Mouse (Mus musculus): Measurements from ENCODE around the gene Tiam1. TPM values are rescaled to one million over a fixed set of nuclear protein-coding genes. Genes with fewer than 3 reads are reported as not detected.

Tiam1 gene
- polyA plus RNA-seq, 1 experiment from 2014 or later: 16.4 TPM

DNA sequence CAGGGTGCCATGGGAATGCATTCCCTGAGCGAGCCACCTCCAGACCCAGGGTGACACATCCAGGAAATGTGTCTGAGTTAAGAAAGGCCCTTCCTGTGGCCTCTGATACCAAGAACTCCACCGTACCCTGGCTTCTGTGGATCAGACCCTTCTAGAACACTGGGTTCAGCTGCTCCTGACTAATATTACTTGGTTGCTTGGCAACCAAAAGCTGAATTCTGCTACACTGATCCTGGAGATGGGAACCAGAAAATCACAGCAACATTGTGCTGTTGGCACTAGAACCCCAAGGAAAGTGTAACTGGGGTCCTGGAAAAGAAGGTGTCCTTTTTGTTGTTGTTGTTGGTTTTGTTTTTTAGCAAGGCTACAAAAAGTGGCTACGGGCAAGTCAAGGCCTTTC lies 285.9 kb downstream of the Tiam1 start:
- Histone ChIP-seq H3K27ac (no peak overlapping the region), H3K36me3 (peaks cover 12% of the 10 kb centered on the region; the same call in 1 of the 2 replicates), H3K27me3 (ENCODE audit: insufficient read depth, poor library complexity, severe bottlenecking) (no peaks in the 10 kb centered on the region), H3K4me1 (peaks cover 11% of the 10 kb centered on the region), H3K4me3 (no peak overlapping the region), H3K9me3 (no peaks in the 10 kb centered on the region)
- no peak for DNase-seq (ENCODE audit: low spot score)
- WGBS: 75% methylated on average over 3 of the region's 3 CpGs

DNA sequence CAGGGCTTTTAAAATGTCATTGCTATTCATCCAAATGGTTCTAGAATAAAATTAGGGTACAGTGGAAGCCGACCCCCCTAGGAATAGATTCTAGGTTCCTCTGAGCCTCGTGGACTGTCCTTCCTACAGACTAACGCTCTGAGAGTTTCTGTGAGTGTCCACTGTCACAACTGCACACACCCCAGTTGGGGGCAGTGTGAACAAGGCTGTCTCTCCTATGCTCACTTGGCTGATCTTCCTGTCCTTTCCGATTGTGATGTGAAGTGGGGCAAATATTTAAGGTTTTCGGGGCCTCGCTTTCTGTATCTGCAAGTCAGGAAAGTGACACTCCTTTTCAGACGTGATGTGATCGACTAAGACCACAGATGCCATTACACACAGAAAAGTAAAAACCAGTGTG lies 288.8 kb downstream of the Tiam1 start:
- no peaks in the 10 kb centered on the region for H3K4me1 ChIP-seq
- DNase-seq (ENCODE audit: low spot score): no peak
- no peaks in the 10 kb centered on the region for H3K9me3 ChIP-seq
- peaks cover 8% of the 10 kb centered on the region; the same call in 1 of the 2 replicates for H3K36me3 ChIP-seq
- no peaks in the 10 kb centered on the region for H3K27me3 ChIP-seq (ENCODE audit: insufficient read depth, poor library complexity, severe bottlenecking)
- 78% methylated on average over 8 of the region's 8 CpGs for WGBS
- no peak overlapping the region for H3K27ac ChIP-seq
- H3K4me3 ChIP-seq: no peak overlapping the region

- 69% methylated on average over 9 of the region's 9 CpGs for WGBS
- peaks cover 21% of the 10 kb centered on the region for H3K36me3 ChIP-seq
These were observed 292.2 kb downstream of the Tiam1 start for GRCm38 (mm10) chr16:89851333-89851732.

GRCm38 (mm10) chr16:89848651-89849597 lies 294.6 kb downstream of the Tiam1 start:
- H3K9me3 ChIP-seq: no peaks in the 10 kb centered on the region
- no peak for DNase-seq (ENCODE audit: low spot score)
- H3K36me3 ChIP-seq: peaks cover 18% of the 10 kb centered on the region
- no peaks in the 10 kb centered on the region for H3K27me3 ChIP-seq (ENCODE audit: insufficient read depth, poor library complexity, severe bottlenecking)
- WGBS: 87% methylated on average over 19 of the region's 19 CpGs
- no peak overlapping the region for H3K4me3 ChIP-seq
- H3K4me1 ChIP-seq: no peaks in the 10 kb centered on the region
- no peak overlapping the region for H3K27ac ChIP-seq

More at GRCm38 (mm10) chr16:89851333-89851732, 292.2 kb downstream of the Tiam1 start:
- H3K27me3 ChIP-seq (ENCODE audit: insufficient read depth, poor library complexity, severe bottlenecking): no peaks in the 10 kb centered on the region
- DNase-seq (ENCODE audit: low spot score): no peak
- no peak overlapping the region for H3K4me3 ChIP-seq
- no peak overlapping the region; the same call in 1 of the 2 replicates for H3K27ac ChIP-seq
- no peaks in the 10 kb centered on the region for H3K9me3 ChIP-seq
- no peaks in the 10 kb centered on the region for H3K4me1 ChIP-seq

DNA sequence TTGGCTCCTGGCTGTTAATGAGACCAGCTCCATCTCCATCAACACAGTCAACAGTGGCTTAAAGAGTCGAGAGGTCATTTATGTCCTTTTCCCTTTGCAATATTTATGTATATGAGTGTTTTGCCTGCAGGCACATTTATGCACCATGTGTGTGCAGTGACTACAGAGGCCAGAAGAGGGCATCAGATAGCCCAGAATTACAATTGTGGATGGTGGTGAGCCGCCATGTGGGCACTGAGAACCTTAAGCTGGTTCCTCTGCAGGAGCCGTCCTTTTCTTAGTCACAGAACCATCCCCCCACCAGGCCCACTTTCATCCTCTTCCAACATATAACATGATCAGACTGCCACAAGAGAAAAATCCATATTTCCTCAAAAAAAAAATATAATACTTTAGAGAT lies 295.4 kb downstream of the Tiam1 start:
- DNase-seq (ENCODE audit: low spot score): no peak
- 95% methylated on average over 3 of the region's 3 CpGs for WGBS

DNA sequence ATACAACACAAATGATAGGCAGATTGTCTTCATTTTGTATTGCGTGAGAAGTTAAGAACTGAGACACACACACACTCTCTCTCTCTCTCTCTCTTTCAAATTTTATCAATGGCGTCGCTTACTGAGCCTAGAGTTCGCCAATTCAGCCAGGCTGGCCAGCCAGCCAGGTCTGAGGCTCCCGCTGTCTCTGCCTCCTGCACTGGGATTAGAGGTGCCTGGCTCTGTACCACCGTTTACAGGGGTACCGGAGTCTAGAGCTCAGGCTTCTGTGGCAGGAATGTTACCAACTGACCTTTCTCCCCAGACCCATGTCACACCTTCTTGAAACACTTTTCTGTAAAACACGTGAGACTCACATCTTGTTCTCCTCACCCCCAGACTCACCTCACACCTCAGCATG lies 298.1 kb downstream of the Tiam1 start:
- H3K4me1 ChIP-seq: peaks cover 5% of the 10 kb centered on the region; the same call in 1 of the 2 replicates
- H3K36me3 ChIP-seq: peaks cover 18% of the 10 kb centered on the region
- H3K4me3 ChIP-seq: no peak overlapping the region
- DNase-seq (ENCODE audit: low spot score): no peak
- 76% methylated on average over 8 of the region's 8 CpGs for WGBS
- H3K27ac ChIP-seq: 0 out of 2 replicates have a peak overlapping the region, but pooled peaks have one; percentile 29
- no peaks in the 10 kb centered on the region for H3K9me3 ChIP-seq
- H3K27me3 ChIP-seq (ENCODE audit: insufficient read depth, poor library complexity, severe bottlenecking): no peaks in the 10 kb centered on the region

More for the DNA sequence above, 295.4 kb downstream of the Tiam1 start:
- Histone ChIP-seq H3K27ac (no peak overlapping the region), H3K4me3 (no peak overlapping the region), H3K9me3 (no peaks in the 10 kb centered on the region), H3K36me3 (peaks cover 18% of the 10 kb centered on the region), H3K4me1 (no peaks in the 10 kb centered on the region), H3K27me3 (ENCODE audit: insufficient read depth, poor library complexity, severe bottlenecking) (no peaks in the 10 kb centered on the region)

GRCm38 (mm10) chr16:89844580-89844979 lies 299.0 kb downstream of the Tiam1 start:
- DNase-seq (ENCODE audit: low spot score): peak; percentile 70
- Histone ChIP-seq H3K27me3 (ENCODE audit: insufficient read depth, poor library complexity, severe bottlenecking) (no peaks in the 10 kb centered on the region), H3K36me3 (peaks cover 17% of the 10 kb centered on the region), H3K4me1 (peaks cover 10% of the 10 kb centered on the region; the same call in 1 of the 2 replicates), H3K27ac (no peak overlapping the region), H3K9me3 (no peaks in the 10 kb centered on the region), H3K4me3 (no peak overlapping the region)
- 46% methylated on average over 5 of the region's 5 CpGs for WGBS

GRCm38 (mm10) chr16:89841894-89842293 lies 301.7 kb downstream of the Tiam1 start:
- Histone ChIP-seq H3K27ac (no peak overlapping the region), H3K4me3 (no peak overlapping the region), H3K27me3 (ENCODE audit: insufficient read depth, poor library complexity, severe bottlenecking) (no peaks in the 10 kb centered on the region), H3K9me3 (no peaks in the 10 kb centered on the region), H3K36me3 (no peaks in the 10 kb centered on the region), H3K4me1 (peaks cover 15% of the 10 kb centered on the region)
- DNase-seq (ENCODE audit: low spot score): no peak
- WGBS: 53% methylated on average over 6 of the region's 6 CpGs

GRCm38 (mm10) chr16:89840361-89840760 lies 303.2 kb downstream of the Tiam1 start:
- peaks cover 28% of the 10 kb centered on the region for H3K4me1 ChIP-seq
- H3K27me3 ChIP-seq (ENCODE audit: insufficient read depth, poor library complexity, severe bottlenecking): no peaks in the 10 kb centered on the region
- H3K4me3 ChIP-seq: no peak overlapping the region
- WGBS: 88% methylated on average over 6 of the region's 6 CpGs
- DNase-seq (ENCODE audit: low spot score): no peak
- 0 out of 2 replicates have a peak overlapping the region, but pooled peaks have one; percentile 47 for H3K27ac ChIP-seq
- no peaks in the 10 kb centered on the region for H3K9me3 ChIP-seq
- H3K36me3 ChIP-seq: 0 out of 2 replicates have a peak, but pooled peaks cover under 1% of the 10 kb centered on the region

- H3K9me3 ChIP-seq: no peaks in the 10 kb centered on the region
- peaks cover 28% of the 10 kb centered on the region for H3K4me1 ChIP-seq
- H3K27me3 ChIP-seq (ENCODE audit: insufficient read depth, poor library complexity, severe bottlenecking): no peaks in the 10 kb centered on the region
- no peak overlapping the region for H3K27ac ChIP-seq
- H3K36me3 ChIP-seq: peaks cover 5% of the 10 kb centered on the region; the same call in 1 of the 2 replicates
- DNase-seq (ENCODE audit: low spot score): no peak
- 85% methylated on average over 5 of the region's 5 CpGs for WGBS
- H3K4me3 ChIP-seq: no peak overlapping the region
These were observed 303.7 kb downstream of the Tiam1 start for GRCm38 (mm10) chr16:89839829-89840228.

GRCm38 (mm10) chr16:89837096-89837495 lies 306.5 kb downstream of the Tiam1 start:
- Histone ChIP-seq H3K27ac (peak overlapping the region; percentile 24; the same call in 1 of the 2 replicates), H3K36me3 (peaks cover 13% of the 10 kb centered on the region; the same call in 1 of the 2 replicates), H3K27me3 (ENCODE audit: insufficient read depth, poor library complexity, severe bottlenecking) (no peaks in the 10 kb centered on the region), H3K9me3 (no peaks in the 10 kb centered on the region), H3K4me3 (no peak overlapping the region), H3K4me1 (peaks cover 28% of the 10 kb centered on the region)
- DNase-seq (ENCODE audit: low spot score): no peak
- WGBS: 28% methylated on average over 9 of the region's 9 CpGs

DNA sequence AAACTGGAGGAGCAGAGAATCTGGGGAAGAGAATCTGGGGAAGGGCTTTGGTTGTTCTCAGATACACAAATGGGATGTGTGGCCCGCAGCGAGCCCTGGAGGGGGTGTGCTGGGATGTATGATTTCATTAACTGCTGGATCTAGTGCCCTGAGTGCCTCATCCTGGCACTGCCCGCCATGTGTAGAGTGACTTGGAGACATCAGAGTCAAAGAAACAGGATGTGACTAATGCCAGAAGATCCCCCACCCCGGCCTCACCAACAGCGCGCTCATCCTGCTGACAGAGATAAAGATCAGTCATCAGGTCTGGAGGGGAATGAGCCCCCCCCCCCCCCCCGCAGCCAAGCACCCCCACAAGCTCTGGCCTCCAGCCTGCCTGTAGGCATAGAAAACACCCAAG lies 308.0 kb downstream of the Tiam1 start:
- H3K4me3 ChIP-seq: no peak overlapping the region
- no peak overlapping the region for H3K27ac ChIP-seq
- DNase-seq (ENCODE audit: low spot score): no peak
- H3K4me1 ChIP-seq: peaks cover 29% of the 10 kb centered on the region
- 50% methylated on average over 7 of the region's 7 CpGs for WGBS
- H3K9me3 ChIP-seq: no peaks in the 10 kb centered on the region
- no peaks in the 10 kb centered on the region for H3K27me3 ChIP-seq (ENCODE audit: insufficient read depth, poor library complexity, severe bottlenecking)
- H3K36me3 ChIP-seq: peaks cover 13% of the 10 kb centered on the region; the same call in 1 of the 2 replicates

DNA sequence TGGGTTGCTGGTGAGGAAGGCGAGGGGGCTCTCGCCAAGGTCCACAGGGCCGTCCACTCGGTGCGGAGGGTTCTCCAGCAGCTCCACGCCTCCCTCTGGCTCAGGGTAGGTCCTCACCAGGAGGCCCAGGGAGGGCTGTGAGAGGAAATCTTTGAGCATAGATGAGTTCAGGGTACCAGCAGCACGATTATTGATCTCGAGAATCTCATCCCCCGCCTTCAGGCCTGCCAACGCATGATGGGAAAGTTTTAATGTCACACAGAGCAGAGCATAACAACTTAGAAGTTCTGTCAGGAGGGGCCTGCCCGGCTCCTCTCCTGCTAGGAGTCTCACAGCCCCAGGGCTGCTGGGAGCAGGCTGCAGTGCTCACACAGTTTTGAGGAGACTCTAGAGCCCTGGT lies 310.6 kb downstream of the Tiam1 start:
- Histone ChIP-seq H3K4me3 (no peak overlapping the region), H3K4me1 (peaks cover 48% of the 10 kb centered on the region), H3K36me3 (peaks cover 13% of the 10 kb centered on the region; the same call in 1 of the 2 replicates), H3K9me3 (no peaks in the 10 kb centered on the region), H3K27ac (no peak overlapping the region), H3K27me3 (ENCODE audit: insufficient read depth, poor library complexity, severe bottlenecking) (no peaks in the 10 kb centered on the region)
- no peak for DNase-seq (ENCODE audit: low spot score)
- WGBS: 82% methylated on average over 11 of the region's 11 CpGs

Measured in heart, embryonic 10.5 days (tissue).